Mouse (Mus musculus): Measurements from ENCODE around the gene Vps26b.

The Vps26b gene

DNA sequence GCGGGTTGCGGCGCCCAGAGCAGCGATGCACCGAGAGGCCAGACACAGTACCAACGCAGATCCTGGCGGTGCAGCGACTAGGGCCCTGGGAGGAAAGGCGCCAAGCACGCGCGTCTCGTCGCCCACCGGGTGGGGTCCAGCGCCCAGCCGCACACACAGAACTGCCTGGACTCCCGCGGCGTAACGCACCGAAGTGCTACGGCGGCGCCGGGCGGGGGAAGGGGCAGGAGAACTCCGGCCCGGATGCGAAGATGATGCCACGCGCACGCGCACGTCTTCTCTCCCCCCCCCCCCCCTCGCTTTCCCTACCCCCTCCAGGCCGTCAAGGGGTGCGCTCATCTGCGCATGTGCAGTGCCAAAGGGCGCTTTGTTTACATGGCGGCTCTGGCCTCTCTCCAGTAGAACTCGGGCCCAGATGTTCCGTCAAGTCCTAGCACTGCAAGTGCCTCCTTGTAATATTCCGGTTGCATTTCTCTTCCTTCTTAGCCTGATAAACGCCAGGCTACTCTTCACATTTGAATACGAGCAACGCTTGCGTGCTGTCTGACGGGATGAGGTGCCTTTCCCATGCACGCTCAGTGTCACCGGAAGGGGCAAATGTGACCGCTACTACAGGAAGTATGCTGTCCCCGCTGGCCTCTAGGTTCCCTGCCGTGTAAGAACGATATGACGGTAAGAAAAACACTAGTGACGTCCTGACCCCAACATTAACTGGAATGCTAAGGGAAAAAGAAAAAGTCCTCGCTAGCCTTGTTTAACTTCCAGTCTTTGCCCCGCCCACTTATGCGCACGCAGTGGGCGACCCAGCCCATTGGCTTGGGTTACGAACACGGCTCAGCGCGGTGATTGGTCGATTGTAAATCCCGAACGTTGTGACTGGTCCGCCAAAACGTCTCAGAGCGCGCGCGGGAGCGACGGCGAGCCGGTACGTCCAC is at the start of gene Vps26b, which contains the start of gene Ncapd3:
Gene Vps26b, minus strand, starts transcription at position 238 of the 935 bp plus-strand sequence.
Gene Ncapd3, plus strand, starts transcription at position 348 of the 935 bp plus-strand sequence.
- peak; percentile 98 for DNase-seq

GRCm38 (mm10) chr9:27075812-27076211 is 45.9 kb upstream of the Vps26b start:
- DNase-seq, result no peak

- no peak for DNase-seq
Measured at GRCm38 (mm10) chr9:27074677-27075076, 44.8 kb upstream of the Vps26b start.

DNA sequence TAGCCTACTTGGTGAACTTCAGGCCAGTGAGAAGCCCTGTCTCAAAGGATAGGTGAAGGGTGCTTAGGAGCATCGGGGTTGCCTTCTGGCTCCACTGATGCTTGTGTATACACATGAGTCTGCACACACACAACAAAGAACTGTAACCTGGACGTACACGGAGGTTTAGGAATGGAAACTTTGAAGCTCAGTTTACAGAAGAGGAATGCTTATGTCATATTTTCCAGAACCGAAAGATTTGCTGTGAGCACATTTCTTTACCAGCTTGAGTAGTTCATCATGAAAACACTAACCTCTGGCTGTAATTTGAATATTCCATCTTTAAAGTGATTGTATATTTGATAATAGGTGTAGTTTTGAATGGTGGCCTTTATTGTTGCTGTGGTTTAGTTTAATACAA is 41.0 kb upstream of the Vps26b start:
- no peak for DNase-seq

DNA sequence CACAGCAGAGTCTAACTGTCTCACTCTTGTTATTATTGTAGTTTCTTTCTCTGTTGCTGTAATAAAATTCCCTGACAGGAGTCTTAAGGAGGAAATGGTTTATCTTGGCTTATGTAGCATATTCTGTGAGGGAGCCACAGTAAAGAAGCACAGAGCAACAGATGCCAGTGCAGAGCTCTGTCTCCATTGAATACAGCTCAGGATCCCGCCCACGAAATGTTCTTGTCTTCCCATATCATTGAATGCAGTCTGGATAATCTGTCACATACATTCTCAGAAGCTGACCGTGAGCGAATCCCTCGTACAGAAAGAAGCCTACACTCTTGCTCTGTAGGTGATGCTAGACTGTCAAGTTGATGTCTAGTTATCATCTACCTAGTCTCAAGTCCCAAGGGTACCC is 28.5 kb upstream of the Vps26b start:
- no peak for DNase-seq

DNA sequence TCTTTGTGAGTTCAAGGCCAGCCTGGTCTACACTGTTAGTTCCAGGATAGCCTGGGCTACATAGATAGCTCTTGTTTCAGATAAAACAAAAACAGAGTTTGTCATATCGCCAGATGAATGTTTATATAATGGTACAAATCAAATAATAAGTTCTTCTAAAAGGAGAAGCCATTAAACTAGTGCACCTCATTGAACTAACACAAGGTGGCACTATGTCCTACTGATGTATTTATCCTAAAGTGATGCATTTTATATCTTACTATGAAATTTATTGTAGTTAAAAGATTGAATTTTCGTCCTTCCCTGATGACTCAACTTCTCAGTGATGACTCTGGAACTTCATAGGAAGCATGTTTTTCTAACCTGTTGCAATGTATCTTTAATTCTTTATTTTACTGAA is 19.6 kb upstream of the Vps26b start:
- DNase-seq, result no peak

DNA sequence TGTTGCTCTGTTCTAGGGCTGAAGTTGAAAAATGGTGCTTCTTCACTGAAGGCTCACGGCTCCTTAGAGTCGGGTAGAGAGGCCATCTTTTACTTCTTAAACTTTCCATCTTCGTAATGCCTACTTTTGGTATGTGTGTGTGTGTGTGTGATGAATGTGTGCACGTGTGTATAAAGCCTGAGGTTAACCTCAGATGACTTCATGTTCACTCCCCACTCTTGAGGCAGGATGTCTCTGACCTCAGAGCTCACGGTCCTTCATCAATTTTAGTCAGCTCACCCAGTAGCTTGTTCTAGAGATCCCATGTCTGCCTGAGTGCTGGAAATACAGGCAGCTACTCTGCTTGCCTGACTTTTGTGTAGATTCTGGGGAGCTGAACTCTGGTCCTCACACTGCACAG is 14.0 kb upstream of the Vps26b start:
- DNase-seq, result no peak

DNA sequence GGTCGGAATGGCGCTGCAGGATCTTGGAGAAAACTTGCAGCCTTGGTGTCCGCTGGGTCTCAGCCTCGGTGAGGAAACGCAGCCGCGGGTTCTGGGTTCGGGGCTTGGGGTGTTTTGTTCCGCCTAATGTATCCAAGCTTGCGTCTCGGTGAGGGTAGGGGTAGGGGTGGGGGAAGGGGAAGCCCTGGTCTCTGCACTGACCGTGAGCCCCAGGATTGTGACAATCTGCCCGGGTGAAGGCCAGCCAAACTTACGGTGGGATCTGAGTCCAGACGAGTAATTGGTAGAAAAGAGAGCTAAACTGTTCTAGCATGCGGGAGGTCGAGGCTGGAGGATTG is 867 bp upstream of the Vps26b start:
- no peak for DNase-seq

GRCm38 (mm10) chr9:27029022-27029827 is 640 bp downstream of the Vps26b start:
- DNase-seq, result peak; percentile 27

GRCm38 (mm10) chr9:27026708-27027107 is 3.2 kb downstream of the Vps26b start:
- no peak for DNase-seq

DNA sequence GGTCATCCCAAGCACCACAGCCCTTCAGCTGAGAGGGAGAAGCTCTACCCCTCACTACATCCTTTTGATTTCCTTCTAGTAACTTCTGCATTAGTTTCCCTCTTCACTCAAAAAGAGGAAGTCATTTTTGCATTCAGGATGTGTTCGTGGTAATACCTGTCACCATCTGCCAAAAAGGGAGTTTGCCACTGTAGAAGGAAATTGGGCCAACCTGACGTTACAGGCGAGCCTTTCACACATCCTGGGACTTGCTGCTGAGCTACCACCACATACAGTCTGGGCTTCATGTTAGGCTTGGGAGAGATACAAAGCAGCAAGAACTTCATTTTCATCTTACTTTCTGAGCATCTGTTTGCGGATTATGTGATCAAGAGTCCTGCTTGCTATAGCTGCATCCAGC is 6.2 kb downstream of the Vps26b start:
- DNase-seq, result no peak

DNA sequence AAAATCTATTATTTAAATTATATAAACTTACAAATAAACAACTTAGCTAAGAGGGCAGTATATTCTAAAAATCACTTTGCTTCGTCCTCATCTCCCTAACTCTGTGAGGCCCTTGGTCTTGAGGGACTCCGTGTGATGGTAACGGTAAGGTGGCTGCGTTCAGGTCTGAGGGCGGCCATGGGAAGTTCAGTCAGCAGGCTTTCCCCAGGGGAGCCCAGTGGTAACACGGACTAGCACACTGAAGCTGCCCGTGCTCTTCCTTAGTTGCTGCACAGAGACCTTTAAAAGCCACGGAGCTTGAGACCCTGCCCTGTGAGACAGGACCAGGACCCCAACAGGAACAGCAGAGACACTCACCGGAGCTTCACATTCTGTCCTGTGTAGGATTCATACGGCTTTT is 10.9 kb downstream of the Vps26b start:
- DNase-seq, result no peak

DNA sequence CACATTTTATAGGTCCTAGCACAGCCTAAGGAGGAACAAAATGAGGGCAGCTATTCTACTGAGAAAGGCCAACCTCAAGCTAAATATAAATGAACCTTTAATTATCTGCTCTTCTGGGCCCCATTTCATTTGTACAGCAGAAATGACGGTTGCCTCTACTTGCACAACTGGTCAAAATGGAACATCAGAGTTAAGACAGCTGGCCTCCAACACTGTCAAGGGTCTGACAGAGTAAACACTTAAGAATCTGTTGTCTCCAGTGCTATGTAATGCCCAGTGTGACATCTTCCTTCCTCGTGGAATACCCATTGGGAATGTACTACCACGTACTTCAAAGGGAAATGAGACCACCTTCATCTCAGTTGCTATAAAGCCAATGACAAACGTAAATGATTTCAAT is 18.3 kb downstream of the Vps26b start:
- DNase-seq, result peak; percentile 13

- no peak for DNase-seq
Measured at GRCm38 (mm10) chr9:27009231-27009630, 20.6 kb downstream of the Vps26b start.

DNA sequence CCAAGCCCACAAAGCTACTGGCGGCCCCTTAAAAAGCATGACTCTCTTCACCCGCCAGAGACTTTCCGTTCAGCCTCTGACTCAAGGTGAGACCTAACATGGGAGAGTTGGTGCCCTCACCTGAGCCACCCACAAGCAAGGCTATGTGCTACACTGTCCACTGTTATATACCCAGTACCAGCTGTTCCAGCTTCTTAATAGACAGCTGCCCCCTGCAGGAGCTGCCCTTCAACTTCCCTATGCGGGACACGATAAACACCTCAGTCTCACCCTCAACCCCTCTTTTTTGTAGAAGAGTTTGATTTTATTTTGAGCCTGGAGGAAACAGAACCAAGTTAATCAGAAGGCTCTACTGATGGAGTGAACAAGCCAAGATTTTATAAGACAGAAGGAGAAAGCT is 23.0 kb downstream of the Vps26b start:
- no peak for DNase-seq

DNA sequence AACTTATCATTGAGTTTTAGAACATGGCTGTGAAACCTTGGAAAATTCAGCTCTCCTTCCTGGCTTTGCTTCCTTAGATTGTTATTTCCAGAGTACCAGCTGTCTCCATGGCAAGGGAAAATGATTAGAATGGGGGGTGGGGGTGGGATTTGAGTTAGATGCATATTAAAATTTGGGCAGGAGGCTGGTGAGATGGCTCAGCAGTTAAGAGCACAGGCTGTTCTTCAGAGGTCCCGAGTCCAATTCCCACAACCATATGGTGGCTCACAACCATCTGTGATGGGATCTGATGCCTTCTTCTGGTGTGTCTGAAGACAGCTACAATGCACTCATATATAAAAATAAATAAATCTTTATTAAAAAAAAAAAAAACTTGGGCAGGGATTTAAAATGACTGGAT is 23.9 kb downstream of the Vps26b start:
- no peak for DNase-seq

DNA sequence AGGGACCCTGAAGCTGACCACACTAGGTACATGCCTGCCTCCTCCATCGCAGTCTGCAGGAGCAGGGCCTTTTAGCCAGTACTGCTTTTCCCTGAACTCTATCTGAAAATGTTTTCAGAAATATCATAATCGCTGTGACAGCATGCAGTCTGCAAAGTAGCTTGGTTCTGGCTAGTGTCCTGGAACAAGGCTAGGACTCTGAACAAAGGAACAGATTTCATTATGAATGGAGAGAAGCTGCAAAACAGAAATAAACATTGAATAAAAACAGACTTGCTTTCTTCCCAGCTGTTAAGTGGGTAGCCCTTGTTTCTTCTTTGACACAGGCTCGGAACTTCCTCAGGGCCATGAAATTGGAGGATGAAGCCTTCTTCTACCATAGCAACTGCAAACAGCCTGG is 24.6 kb downstream of the Vps26b start:
- no peak for DNase-seq

- peak; percentile 98 for DNase-seq
Measured at GRCm38 (mm10) chr9:26999461-27000395, 30.1 kb downstream of the Vps26b start, which contains the start of the genes Acad8 and Thyn1. Acad8 (minus strand) TSS chr9:26999566. Thyn1 (plus strand) TSS chr9:26999710.

DNA sequence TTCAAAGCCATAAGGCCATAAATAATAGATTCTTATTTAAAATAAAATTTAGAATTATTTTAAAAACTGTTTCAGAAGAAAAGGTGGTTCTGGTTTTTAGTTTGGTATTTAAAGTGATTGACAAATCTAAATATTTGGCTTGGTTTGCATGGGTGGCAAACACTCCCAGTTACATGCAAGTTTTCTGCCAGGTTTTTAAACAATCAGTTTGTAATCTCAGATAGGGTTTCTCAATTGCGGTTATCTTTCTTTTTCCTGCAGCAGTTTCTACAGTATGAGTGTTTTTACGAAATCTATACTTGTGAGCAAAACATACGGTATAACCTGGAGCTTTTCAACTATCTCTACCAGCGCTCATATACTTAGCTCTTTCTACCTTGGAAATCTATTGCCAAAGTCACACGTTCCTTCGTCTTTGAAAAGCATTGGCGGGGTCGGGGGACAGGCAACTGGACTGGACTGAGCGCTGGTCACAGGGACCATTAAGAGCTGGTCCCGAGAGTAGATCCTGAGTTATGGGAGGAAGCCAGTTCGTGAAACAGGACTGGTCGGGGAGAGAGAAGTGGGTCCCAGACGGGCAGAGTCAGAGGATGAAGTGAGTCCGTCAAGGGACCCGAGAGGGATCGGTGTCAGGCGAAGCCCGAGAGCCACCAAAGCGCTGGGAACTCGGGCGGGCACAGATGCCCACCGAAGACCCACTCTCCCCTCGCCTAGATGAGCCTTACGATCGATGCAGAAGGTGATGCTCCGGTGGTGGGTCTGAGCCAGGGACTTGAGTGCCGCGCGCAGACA is 31.0 kb downstream of the Vps26b start:
- DNase-seq, result no peak

DNA sequence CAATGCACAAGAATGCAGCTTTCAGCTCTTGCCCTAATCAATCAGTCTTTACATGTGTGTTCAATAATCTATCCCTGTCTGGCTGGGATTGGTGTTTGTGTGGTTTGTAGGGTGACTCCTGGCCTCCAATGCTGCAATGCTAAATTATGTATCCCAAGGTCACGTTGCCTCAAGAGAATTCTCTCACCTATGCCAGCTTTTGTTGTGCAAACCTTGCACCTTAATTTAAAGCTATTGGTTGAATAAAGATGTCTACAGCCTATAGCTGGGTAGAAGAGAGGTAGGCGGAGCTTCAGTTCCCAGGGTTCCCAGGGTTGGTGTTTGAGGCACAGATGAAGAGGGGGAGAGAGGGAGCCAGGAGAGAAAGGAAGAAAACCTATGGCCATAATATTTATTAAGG is 32.4 kb downstream of the Vps26b start:
- no peak for DNase-seq

DNA sequence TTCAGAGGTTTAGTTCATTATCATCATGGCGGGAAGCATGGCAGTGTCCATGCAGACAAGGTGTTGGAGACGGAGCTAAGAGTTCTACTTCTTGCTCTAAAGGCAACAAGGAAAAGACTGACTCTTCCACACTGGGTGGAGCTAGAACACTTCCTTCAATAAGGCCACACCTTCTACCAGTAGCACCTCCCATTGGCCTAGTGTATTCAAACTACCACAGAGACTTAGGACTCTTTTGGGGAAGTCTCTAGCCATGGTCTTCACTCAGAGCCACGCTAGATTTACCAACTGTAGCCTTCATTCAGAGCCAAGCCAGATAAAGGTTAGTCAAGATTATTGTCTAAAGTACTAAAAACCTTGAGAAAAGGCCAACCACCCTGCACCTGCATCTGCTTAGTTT is 32.8 kb downstream of the Vps26b start:
- peak; percentile 14 for DNase-seq

GRCm38 (mm10) chr9:26993900-26994299 is 36.0 kb downstream of the Vps26b start:
- no peak for DNase-seq
